Mouse (Mus musculus): ENCODE data around the gene Rab31. TPM values are rescaled to one million over a fixed set of nuclear protein-coding genes. Genes with fewer than 3 reads are reported as not detected.

Gene Rab31
- polyA plus RNA-seq, 1 experiment from 2014 or later, result 79.0 TPM

DNA sequence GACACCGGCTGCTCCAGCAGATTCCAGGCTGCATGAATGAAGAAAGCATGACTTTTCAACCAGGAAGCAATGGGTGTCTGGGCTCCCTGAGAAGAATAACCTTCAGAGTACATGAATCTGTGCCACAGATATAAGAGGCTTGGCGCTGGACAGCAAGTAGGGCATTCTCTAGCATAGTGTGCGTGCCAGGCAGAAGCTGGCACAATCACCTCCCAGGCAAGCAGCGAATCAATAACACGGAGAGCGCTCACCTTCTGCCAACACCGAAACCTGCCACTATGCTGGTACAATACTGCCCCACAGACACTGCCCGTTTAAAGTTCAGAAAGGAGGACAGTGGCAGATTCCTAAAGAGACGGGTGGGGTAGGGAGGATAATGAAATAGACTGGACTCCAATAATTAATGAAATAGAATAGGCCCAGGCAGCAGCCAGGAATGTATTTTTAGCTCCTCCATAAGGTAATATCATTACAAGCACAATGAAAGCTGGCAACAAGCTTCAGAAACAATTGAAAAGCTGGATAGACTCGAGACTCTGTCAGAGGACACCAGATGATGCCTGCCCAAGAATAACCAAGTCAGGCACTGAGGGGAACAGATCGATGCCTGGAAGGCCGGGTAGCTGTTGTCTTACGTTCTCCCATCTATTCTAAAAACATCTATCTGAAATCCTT lies 59.6 kb downstream of the Rab31 start:
- H3K27ac ChIP-seq, result no peak overlapping the region
- H3K4me3 ChIP-seq (replicated peaks), result no peak overlapping the region
- no peak overlapping the region for H3K4me2 ChIP-seq
- H3K4me1 ChIP-seq, result no peaks in the 10 kb centered on the region
- H3K9me3 ChIP-seq, result peaks cover 21% of the 10 kb centered on the region
- 97% methylated on average over 13 of the region's 13 CpGs for WGBS
- peaks cover 35% of the 10 kb centered on the region for H3K36me3 ChIP-seq (replicated peaks)
- ATAC-seq (ENCODE audit: low FRiP score), result no peak
- H3K9ac ChIP-seq, result no peak overlapping the region
- no peaks in the 10 kb centered on the region for H3K27me3 ChIP-seq

DNA sequence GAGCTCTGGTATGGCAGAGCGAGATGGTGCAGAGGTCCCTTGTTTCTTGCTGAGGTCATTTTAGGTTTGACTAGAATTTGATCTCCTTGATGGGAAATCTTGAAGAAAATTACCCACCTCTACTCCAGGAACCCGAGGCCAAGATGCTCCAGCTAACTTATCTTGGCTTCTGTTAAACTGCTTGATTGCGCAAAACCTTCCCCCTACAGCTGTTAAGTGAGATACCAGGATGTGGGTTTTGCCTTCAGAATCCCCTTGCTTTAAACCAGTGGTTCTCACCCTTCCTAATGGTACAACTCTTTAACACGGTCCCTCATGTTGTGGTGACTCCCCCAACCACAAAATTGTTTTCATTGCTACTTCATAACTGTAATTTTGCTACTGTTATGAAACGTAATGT lies 60.8 kb downstream of the Rab31 start:
- H3K4me3 ChIP-seq (replicated peaks), result no peak overlapping the region
- no peak overlapping the region for H3K9ac ChIP-seq
- no peak overlapping the region for H3K27ac ChIP-seq
- H3K27me3 ChIP-seq, result no peaks in the 10 kb centered on the region
- H3K4me2 ChIP-seq, result no peak overlapping the region
- no peaks in the 10 kb centered on the region for H3K4me1 ChIP-seq
- H3K36me3 ChIP-seq (replicated peaks), result peaks cover 29% of the 10 kb centered on the region
- 97% methylated on average over 5 of the region's 5 CpGs for WGBS
- peaks cover 21% of the 10 kb centered on the region for H3K9me3 ChIP-seq
- ATAC-seq (ENCODE audit: low FRiP score), result no peak

DNA sequence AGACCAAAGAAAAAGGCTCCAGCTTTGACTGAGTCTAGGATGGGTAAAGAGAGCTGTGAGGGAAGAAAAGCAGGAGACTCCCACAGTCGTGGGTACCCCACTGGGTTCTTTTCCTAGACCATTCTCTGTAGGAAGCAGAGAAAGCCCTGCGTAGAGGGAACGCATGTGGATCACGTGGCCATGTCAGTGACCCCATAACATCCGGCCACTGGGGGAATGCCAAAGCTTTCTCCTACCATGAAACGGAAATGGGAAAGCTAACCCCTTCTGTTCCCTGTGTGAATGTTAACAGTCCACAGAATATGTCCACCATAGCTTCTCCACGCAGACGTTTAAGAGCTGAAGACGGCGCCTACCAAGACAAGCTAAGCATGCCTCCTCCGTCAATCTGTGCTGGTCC lies 62.0 kb downstream of the Rab31 start:
- Histone ChIP-seq H3K27me3 (no peaks in the 10 kb centered on the region), H3K4me3 (replicated peaks) (no peak overlapping the region), H3K9ac (no peak overlapping the region), H3K4me1 (no peaks in the 10 kb centered on the region), H3K27ac (no peak overlapping the region), H3K9me3 (peaks cover 21% of the 10 kb centered on the region), H3K36me3 (replicated peaks) (peaks cover 26% of the 10 kb centered on the region), H3K4me2 (no peak overlapping the region)
- ATAC-seq (ENCODE audit: low FRiP score), result no peak
- 96% methylated on average over 11 of the region's 11 CpGs for WGBS

DNA sequence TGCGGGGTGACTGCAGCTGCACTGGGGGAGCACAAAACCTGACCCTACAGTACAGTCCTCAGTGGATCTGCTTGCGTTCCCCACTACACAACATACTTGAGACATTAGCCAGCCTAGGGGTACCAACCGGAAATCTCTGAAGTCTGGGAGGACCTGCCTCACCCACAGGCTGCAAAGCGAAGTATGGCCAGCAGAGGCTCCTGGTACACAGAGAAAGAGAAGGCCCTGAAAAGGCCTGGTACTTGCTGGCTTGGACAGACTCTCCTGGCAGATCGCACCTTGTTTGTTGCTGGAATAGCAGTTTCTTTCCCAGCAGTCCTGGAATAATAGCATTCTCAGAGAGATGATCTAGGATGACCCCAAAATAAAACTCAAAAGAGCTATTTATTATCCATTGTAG lies 66.3 kb downstream of the Rab31 start:
- no peak for ATAC-seq (ENCODE audit: low FRiP score)
- Histone ChIP-seq H3K36me3 (replicated peaks) (peaks cover 10% of the 10 kb centered on the region), H3K9me3 (peaks cover 5% of the 10 kb centered on the region), H3K4me3 (replicated peaks) (no peak overlapping the region), H3K27me3 (no peaks in the 10 kb centered on the region), H3K9ac (no peak overlapping the region), H3K4me1 (0 out of 2 replicates have a peak, but pooled peaks cover 3% of the 10 kb centered on the region), H3K27ac (no peak overlapping the region), H3K4me2 (no peak overlapping the region)
- 84% methylated on average over 5 of the region's 5 CpGs for WGBS

DNA sequence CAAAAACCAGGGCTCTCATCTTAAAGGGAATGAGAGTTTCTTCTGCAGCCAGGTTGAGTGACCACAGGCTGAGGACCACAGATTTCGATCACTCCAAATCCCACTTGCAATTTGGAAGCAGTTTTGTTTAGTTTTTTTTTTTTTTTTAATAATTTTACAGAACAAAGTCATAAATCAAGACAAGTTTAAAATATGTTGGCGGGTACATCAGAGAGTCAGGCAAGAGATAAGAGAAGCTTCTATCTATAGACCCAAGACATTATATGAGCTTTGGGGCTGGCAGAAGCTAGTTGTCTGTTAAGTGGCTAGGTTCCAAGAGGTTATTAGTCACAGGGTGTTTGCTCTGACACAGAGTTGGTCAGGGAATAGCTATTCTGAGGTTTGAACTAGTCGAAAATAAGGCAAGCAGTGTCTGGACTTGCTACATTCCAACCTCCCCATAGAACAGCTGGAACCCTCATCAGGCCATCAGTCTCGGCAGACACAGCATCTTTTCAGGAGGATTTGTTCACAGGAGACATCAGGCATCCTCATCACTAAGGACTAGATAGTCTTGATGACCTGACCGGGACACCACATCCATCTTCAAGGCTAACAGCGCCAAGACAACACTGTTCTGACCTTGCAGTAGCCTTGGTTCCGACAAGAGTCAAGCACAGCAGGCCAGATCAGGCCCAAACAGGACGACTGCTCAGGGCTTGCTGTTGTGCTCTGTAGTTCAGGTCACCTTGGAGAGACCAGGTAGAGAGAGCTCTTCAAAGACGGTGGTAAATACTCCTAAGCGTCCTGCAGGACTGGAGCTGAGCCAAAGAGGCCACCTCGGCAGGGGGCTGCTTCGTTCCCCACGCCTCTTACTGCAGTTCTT lies 68.8 kb downstream of the Rab31 start:
- Histone ChIP-seq H3K27me3 (no peaks in the 10 kb centered on the region), H3K9me3 (no peaks in the 10 kb centered on the region), H3K4me3 (replicated peaks) (no peak overlapping the region), H3K27ac (no peak overlapping the region), H3K4me1 (peaks cover 14% of the 10 kb centered on the region), H3K36me3 (replicated peaks) (no peaks in the 10 kb centered on the region), H3K4me2 (no peak overlapping the region), H3K9ac (no peak overlapping the region)
- no peak for ATAC-seq (ENCODE audit: low FRiP score)
- WGBS, result 88% methylated on average over 13 of the region's 13 CpGs

DNA sequence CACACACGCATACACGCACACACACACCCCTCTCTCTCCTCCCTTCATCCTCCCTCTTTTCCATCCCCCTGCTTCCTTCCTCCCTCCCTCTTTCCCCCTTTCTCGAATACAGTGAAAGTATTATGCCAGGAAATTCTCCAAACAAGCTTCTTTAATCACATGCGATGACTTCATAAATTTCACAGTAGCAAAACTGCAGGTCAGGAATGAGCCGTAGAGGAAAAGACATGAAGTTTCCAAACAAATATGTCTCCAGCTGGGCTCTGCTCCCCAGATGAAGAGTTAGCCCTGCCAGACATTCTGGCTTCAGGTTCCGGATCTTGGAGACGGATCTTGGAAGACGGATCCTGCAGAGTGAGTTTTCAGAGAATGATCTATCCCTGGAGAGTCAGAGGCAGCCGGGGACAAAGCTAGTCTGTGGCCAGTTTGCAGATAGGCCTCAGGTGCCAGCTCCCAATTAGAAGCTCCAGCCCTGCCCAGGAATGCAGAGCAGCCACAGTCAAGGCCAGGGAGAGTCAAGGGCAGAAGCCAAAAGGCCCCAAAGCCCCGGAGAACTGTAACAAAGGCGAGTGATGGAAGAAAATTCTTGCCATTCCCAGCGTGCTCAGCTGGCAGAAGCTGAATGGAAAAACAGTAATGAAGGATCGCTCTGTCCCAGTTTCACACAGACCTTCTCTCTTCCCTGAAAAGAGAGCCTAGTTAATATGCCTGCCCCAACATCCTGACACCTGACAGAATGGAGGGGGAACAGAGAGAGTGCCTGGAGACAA lies 70.6 kb downstream of the Rab31 start:
- no peak overlapping the region for H3K9ac ChIP-seq
- ATAC-seq (ENCODE audit: low FRiP score), result 0 out of 2 replicates have a peak, but pooled peaks have one; percentile 30

DNA sequence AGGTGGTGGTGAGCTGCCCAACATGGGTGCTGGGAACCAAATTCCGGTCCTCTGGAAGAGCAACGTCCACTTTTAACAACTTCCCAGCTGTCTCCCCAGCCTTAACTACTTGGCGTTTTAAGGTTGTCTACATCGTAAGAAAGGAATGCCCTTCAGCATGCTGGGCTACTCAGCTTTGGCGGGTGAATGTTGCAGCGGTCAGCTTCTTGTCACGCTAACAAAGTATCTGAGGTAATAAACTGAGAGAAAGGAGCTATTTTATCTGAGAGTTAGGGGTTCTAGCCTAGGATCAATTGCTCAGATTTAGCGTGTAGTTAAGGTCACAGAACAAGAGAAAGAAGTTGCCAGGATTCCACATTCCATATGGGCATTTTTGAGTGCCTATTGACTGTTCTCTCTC lies 71.2 kb downstream of the Rab31 start:
- Histone ChIP-seq H3K36me3 (replicated peaks) (no peaks in the 10 kb centered on the region), H3K27ac (0 out of 2 replicates have a peak overlapping the region, but pooled peaks have one; percentile 77), H3K9ac (no peak overlapping the region), H3K4me3 (replicated peaks) (no peak overlapping the region), H3K4me1 (peaks cover 14% of the 10 kb centered on the region), H3K9me3 (no peaks in the 10 kb centered on the region), H3K27me3 (no peaks in the 10 kb centered on the region), H3K4me2 (no peak overlapping the region)
- 89% methylated on average over 8 of the region's 8 CpGs for WGBS
- no peak for ATAC-seq (ENCODE audit: low FRiP score)

More for the DNA sequence above, 70.6 kb downstream of the Rab31 start:
- Histone ChIP-seq H3K27ac (peak overlapping the region; percentile 77), H3K4me1 (peaks cover 14% of the 10 kb centered on the region), H3K4me3 (replicated peaks) (no peak overlapping the region), H3K27me3 (no peaks in the 10 kb centered on the region), H3K36me3 (replicated peaks) (no peaks in the 10 kb centered on the region), H3K4me2 (no peak overlapping the region), H3K9me3 (no peaks in the 10 kb centered on the region)
- WGBS, result 73% methylated on average over 13 of the region's 13 CpGs

DNA sequence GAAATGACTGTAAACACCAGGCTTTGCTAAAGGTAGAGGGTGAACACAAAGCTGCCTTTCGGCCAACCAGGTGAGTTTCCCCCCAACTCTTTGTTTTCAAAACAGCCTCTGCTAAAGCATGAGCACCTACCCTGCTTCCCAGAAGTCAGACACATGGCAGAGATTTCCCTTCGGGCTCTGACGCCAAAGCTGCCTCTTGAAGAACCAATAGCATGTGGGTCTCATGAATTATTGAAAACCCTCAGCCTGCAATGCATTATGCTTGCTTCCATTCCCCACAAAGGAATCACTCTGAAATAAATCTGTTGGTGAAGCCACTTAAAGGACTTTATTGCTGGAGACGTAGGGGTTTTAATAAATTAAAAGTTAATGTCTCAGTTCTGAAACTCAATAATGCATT lies 72.5 kb downstream of the Rab31 start:
- Histone ChIP-seq H3K4me2 (no peak overlapping the region), H3K27me3 (no peaks in the 10 kb centered on the region), H3K4me1 (peaks cover 14% of the 10 kb centered on the region), H3K9ac (no peak overlapping the region), H3K9me3 (no peaks in the 10 kb centered on the region), H3K4me3 (replicated peaks) (no peak overlapping the region), H3K27ac (peak overlapping the region; percentile 59; the same call in 1 of the 2 replicates), H3K36me3 (replicated peaks) (0 out of 2 replicates have a peak, but pooled peaks cover under 1% of the 10 kb centered on the region)
- WGBS, result 36% methylated on average over 4 of the region's 4 CpGs
- ATAC-seq (ENCODE audit: low FRiP score), result peak; percentile 67; the same call in 1 of the 2 replicates

DNA sequence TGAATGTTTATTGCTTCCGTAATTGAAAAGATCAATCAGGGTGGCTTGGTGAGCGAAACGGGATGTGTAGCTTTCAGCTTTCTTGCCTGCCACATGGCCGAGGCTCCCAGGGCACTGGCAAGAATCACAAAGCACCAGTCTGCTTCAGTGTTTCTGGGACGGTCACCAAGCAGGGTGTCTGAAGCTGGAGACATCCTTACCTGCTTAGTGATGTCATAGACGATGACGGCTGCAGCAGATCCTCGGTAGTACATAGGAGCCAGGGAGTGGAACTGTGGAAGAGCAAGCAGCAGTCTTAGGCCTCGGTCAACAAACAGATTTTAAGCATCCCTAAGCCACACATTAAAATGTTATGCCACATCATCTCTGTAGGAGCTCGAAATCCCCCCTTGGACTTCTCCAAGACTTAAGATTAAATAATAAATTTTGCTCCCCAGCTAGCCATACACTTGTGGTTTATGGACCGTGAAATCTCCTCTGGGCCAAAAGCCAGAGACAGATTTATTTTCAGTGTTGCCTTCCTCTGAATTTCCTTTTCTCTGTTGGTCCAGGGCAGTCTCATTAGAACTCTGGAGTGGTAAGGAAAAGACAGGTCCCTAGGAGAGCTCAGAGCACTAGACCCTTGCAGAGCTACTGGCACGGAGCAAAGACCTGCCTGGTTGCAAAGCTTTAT lies 74.6 kb downstream of the Rab31 start:
- H3K4me3 ChIP-seq (replicated peaks), result no peak overlapping the region
- ATAC-seq (ENCODE audit: low FRiP score), result no peak
- H3K27me3 ChIP-seq, result no peaks in the 10 kb centered on the region
- no peak overlapping the region for H3K27ac ChIP-seq
- H3K9ac ChIP-seq, result no peak overlapping the region
- H3K36me3 ChIP-seq (replicated peaks), result 0 out of 2 replicates have a peak, but pooled peaks cover 3% of the 10 kb centered on the region
- peaks cover 14% of the 10 kb centered on the region for H3K4me1 ChIP-seq
- no peak overlapping the region for H3K4me2 ChIP-seq
- 93% methylated on average over 12 of the region's 12 CpGs for WGBS
- no peaks in the 10 kb centered on the region for H3K9me3 ChIP-seq

DNA sequence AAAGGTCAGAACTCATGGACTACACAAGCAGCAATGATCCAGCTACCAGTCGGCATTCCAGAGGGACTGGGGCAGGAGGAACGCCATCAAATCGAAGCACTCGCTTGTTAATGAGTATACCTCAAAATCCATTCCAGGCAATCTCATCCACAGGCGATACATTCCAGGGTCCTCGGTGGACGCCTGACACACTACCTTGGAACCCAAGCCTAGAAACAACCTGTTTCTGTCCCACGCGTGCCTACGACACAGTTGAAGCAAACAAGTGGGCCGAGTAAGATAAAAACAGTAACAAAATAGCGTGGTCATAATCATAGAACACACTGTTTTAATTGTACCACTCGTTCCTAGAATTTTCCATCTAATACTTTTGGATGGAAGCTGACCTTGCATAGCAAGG lies 75.6 kb downstream of the Rab31 start:
- Histone ChIP-seq H3K27me3 (no peaks in the 10 kb centered on the region), H3K36me3 (replicated peaks) (0 out of 2 replicates have a peak, but pooled peaks cover 3% of the 10 kb centered on the region), H3K4me3 (replicated peaks) (no peak overlapping the region), H3K9me3 (no peaks in the 10 kb centered on the region), H3K9ac (no peak overlapping the region), H3K27ac (no peak overlapping the region), H3K4me2 (no peak overlapping the region), H3K4me1 (peaks cover 10% of the 10 kb centered on the region)
- WGBS, result 95% methylated on average over 13 of the region's 13 CpGs
- ATAC-seq (ENCODE audit: low FRiP score), result no peak

DNA sequence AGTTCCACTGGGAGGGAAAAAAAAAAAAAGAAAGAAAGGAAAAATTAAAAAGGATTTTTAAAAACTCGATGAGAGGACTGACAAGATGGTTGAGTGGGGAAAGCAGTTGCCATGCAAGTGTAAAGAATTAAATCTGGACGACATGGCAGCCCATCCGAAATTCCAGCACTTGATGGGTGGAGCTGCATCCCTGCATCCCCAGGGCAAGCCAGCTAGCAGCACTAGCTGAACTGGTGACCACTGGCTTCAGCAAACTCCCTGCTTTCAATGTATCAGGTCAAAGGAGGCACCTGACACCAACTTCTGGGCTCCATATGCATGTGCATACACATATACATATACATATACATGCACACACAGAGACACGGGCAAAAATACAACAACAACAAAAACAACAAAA lies 80.3 kb downstream of the Rab31 start:
- no peak overlapping the region for H3K4me2 ChIP-seq
- 79% methylated on average over 4 of the region's 4 CpGs for WGBS
- 0 out of 2 replicates have a peak, but pooled peaks cover 3% of the 10 kb centered on the region for H3K9me3 ChIP-seq
- no peak overlapping the region for H3K4me3 ChIP-seq (replicated peaks)
- H3K36me3 ChIP-seq (replicated peaks), result 0 out of 2 replicates have a peak, but pooled peaks cover 14% of the 10 kb centered on the region
- no peak overlapping the region for H3K9ac ChIP-seq
- ATAC-seq (ENCODE audit: low FRiP score), result no peak
- no peaks in the 10 kb centered on the region for H3K27me3 ChIP-seq
- H3K27ac ChIP-seq, result no peak overlapping the region
- no peaks in the 10 kb centered on the region for H3K4me1 ChIP-seq

Measured in forebrain, embryonic 12.5 days (tissue).